Mouse (Mus musculus) gastrocnemius, postnatal 14 days (tissue): ENCODE data around the gene Thtpa. TPM values are rescaled to one million over a fixed set of nuclear protein-coding genes. Genes with fewer than 3 reads are reported as not detected.

Source experiments
- DNase-seq: peaks from one replicate; pipeline ENCODE4 v3.0.0; 2021; ENCODE audit warnings: mixed read lengths
- intact Hi-C: fragments of 180-260 bp; cut with DNase I; formaldehyde crosslinking; loops from one replicate; pipeline ENCODE4 v1.15.1; 2025; ENCODE audit warnings: low total_unique reads
- total RNA-seq, 2 experiments: library from RNA; stranded (reverse); gene quantifications; 2 replicates each; pipeline ENCODE4 v1.2.3; 2021

The Thtpa gene
- total RNA-seq, 2 experiments from 2014 or later, result 11.1 to 12.3 TPM

GRCm38 (mm10) chr14:55101592-55101991, 7.0 kb downstream of the Thtpa start:
- peak; percentile 39 for DNase-seq
- intact Hi-C loops, result loop anchor here (5.0 kb wide), 1 partner anchor 74 kb away; no protein-coding TSS in a partner anchor

- DNase-seq, result no peak
- intact Hi-C loops, result loop anchor here (5.0 kb wide), 1 partner anchor 75 kb away; no protein-coding TSS in a partner anchor
Measured at GRCm38 (mm10) chr14:55102253-55102785, 7.7 kb downstream of the Thtpa start.

GRCm38 (mm10) chr14:55104365-55104764, 9.8 kb downstream of the Thtpa start:
- intact Hi-C loops, result loop anchor here (5.0 kb wide), 1 partner anchor 77 kb away; no protein-coding TSS in a partner anchor
- DNase-seq, result no peak

- DNase-seq, result no peak
- intact Hi-C loops, result no loop called here
Measured at GRCm38 (mm10) chr14:55105386-55105785, 10.8 kb downstream of the Thtpa start.

GRCm38 (mm10) chr14:55105836-55106809, 11.5 kb downstream of the Thtpa start, which contains the start of gene Ap1g2:
Gene Ap1g2, minus strand, starts transcription at chr14:55106593.
- intact Hi-C loops, result no loop called here
- DNase-seq, result peak; percentile 82

GRCm38 (mm10) chr14:55106990-55107389, 12.4 kb downstream of the Thtpa start:
- intact Hi-C loops, result no loop called here

GRCm38 (mm10) chr14:55108202-55108870, 13.8 kb downstream of the Thtpa start:
- intact Hi-C loops, result no loop called here
- DNase-seq, result no peak

More at GRCm38 (mm10) chr14:55106990-55107389, 12.4 kb downstream of the Thtpa start:
- no peak for DNase-seq

GRCm38 (mm10) chr14:55109048-55109873, 14.7 kb downstream of the Thtpa start:
- intact Hi-C loops, result no loop called here
- DNase-seq, result no peak

- intact Hi-C loops, result no loop called here
Measured at GRCm38 (mm10) chr14:55110076-55110475, 15.5 kb downstream of the Thtpa start.

GRCm38 (mm10) chr14:55111720-55112119, 17.1 kb downstream of the Thtpa start:
- intact Hi-C loops, result no loop called here
- DNase-seq, result no peak

More at GRCm38 (mm10) chr14:55110076-55110475, 15.5 kb downstream of the Thtpa start:
- no peak for DNase-seq

- intact Hi-C loops, result no loop called here
- no peak for DNase-seq
Measured at GRCm38 (mm10) chr14:55113351-55113974, 18.9 kb downstream of the Thtpa start.

GRCm38 (mm10) chr14:55113975-55114645, 19.5 kb downstream of the Thtpa start:
- DNase-seq, result no peak

GRCm38 (mm10) chr14:55114759-55115701, 20.4 kb downstream of the Thtpa start:
- DNase-seq, result peak; percentile 67
- intact Hi-C loops, result no loop called here

More at GRCm38 (mm10) chr14:55113975-55114645, 19.5 kb downstream of the Thtpa start:
- intact Hi-C loops, result no loop called here

- intact Hi-C loops, result no loop called here
Measured at GRCm38 (mm10) chr14:55115846-55116245, 21.3 kb downstream of the Thtpa start.

GRCm38 (mm10) chr14:55116425-55117200, 22.0 kb downstream of the Thtpa start, which contains the start of gene Jph4:
Gene Jph4, minus strand, starts transcription at chr14:55116935.
- DNase-seq, result no peak
- intact Hi-C loops, result no loop called here

More at GRCm38 (mm10) chr14:55115846-55116245, 21.3 kb downstream of the Thtpa start:
- DNase-seq, result no peak

GRCm38 (mm10) chr14:55118852-55119251, 24.3 kb downstream of the Thtpa start:
- peak; percentile 71 for DNase-seq
- intact Hi-C loops, result no loop called here
